Mouse (Mus musculus): ENCODE measurements at regions not wholly inside any gene's neighbourhood (a gene's known extent, or its start where the extent isn't known, plus 50 kb on each side); places are given as distances from the start of the nearest gene placed in this dataset.

- POLR2A ChIA-PET, result no interaction called here
- CTCF ChIA-PET, result no interaction called here
Measured at GRCm38 (mm10) chr1:194107271-194107938, 510.6 kb upstream of the Plxna2 start.

GRCm38 (mm10) chr1:194089918-194090548 is 528.0 kb upstream of the Plxna2 start:
- CTCF ChIA-PET, result no interaction called here
- POLR2A ChIA-PET, result no interaction called here

GRCm38 (mm10) chr1:194058512-194058911 is 559.5 kb upstream of the Plxna2 start:
- CTCF ChIA-PET, result no interaction called here
- POLR2A ChIA-PET, result no interaction called here

- CTCF ChIA-PET, result no interaction called here
- POLR2A ChIA-PET, result interaction anchor here in 1 of 4 experiments (0.6 kb wide), 1 partner anchor 19 kb away, joined by 15 read pairs; no protein-coding TSS in a partner anchor
Measured at GRCm38 (mm10) chr1:194056544-194056943, 561.5 kb upstream of the Plxna2 start.

GRCm38 (mm10) chr1:194049746-194050351 is 568.2 kb upstream of the Plxna2 start:
- CTCF ChIA-PET, result no interaction called here
- POLR2A ChIA-PET, result no interaction called here

- POLR2A ChIA-PET, result no interaction called here
- CTCF ChIA-PET, result no interaction called here
Measured at GRCm38 (mm10) chr1:194041393-194042352, 576.3 kb upstream of the Plxna2 start.

GRCm38 (mm10) chr1:194038711-194039110 is 579.3 kb upstream of the Plxna2 start:
- CTCF ChIA-PET, result no interaction called here

GRCm38 (mm10) chr1:194034199-194034883 is 583.7 kb upstream of the Plxna2 start:
- ChIA-PET CTCF (no interaction called here), POLR2A (no interaction called here)

More at GRCm38 (mm10) chr1:194038711-194039110, 579.3 kb upstream of the Plxna2 start:
- POLR2A ChIA-PET, result no interaction called here

- ChIA-PET CTCF (no interaction called here), POLR2A (no interaction called here)
Measured at GRCm38 (mm10) chr1:194032603-194033002, 585.4 kb upstream of the Plxna2 start.

GRCm38 (mm10) chr1:194030651-194031228 is 587.3 kb upstream of the Plxna2 start:
- CTCF ChIA-PET, result no interaction called here
- POLR2A ChIA-PET, result interaction anchor here in 1 of 4 experiments (0.6 kb wide), 1 partner anchor 680 kb away, joined by 3 read pairs; no protein-coding TSS in a partner anchor

- POLR2A ChIA-PET, result interaction anchor here in 1 of 4 experiments (1.2 kb wide), 2 partner anchors 9 to 592 kb away, joined by 3 to 4 read pairs; no protein-coding TSS in a partner anchor
Measured at GRCm38 (mm10) chr1:194026958-194027692, 590.9 kb upstream of the Plxna2 start.

GRCm38 (mm10) chr1:194026213-194026612 is 591.8 kb upstream of the Plxna2 start:
- POLR2A ChIA-PET, result interaction anchor here in 1 of 4 experiments (1.2 kb wide), 1 partner anchor 10 kb away, joined by 3 read pairs; no protein-coding TSS in a partner anchor
- CTCF ChIA-PET, result interaction anchor here in 1 of 4 experiments (0.5 kb wide), 1 partner anchor 962 kb away, joined by 3 read pairs; no protein-coding TSS in a partner anchor

More at GRCm38 (mm10) chr1:194026958-194027692, 590.9 kb upstream of the Plxna2 start:
- CTCF ChIA-PET, result interaction anchor here in 1 of 4 experiments (0.7 kb wide), 1 partner anchor 518 kb away, joined by 3 read pairs; no protein-coding TSS in a partner anchor

GRCm38 (mm10) chr1:194019282-194019681 is 598.7 kb upstream of the Plxna2 start:
- POLR2A ChIA-PET, result no interaction called here
- CTCF ChIA-PET, result no interaction called here

GRCm38 (mm10) chr1:193992226-193992625 is 622.1 kb upstream of the Camk1g start:
- ChIA-PET POLR2A (no interaction called here), CTCF (no interaction called here)

GRCm38 (mm10) chr1:193989956-193990675 is 620.0 kb upstream of the Camk1g start:
- POLR2A ChIA-PET, result no interaction called here
- CTCF ChIA-PET, result no interaction called here

- ChIA-PET CTCF (no interaction called here), POLR2A (no interaction called here)
Measured at GRCm38 (mm10) chr1:193988970-193989904, 619.1 kb upstream of the Camk1g start.

Data from embryonic stem cell, embryonic (primary cell).